Mouse (Mus musculus): Measurements from ENCODE around the gene Gm7358. TPM values are rescaled to one million over a fixed set of nuclear protein-coding genes. Genes with fewer than 3 reads are reported as not detected.
A peak's percentile ranks its signal among the peaks of the same experiment; 100 is the strongest.
"Not testable (repeated sequence)": the region's sequence is repeated elsewhere in the genome, so short reads cannot be mapped to it uniquely, and the experiment has no call there.

Gene Gm7358
- not detected for total RNA-seq (2021)
- polyA plus RNA-seq (2012; rRNA removed), result not detected in 2 replicates
- long read RNA-seq, result 0 reads

DNA sequence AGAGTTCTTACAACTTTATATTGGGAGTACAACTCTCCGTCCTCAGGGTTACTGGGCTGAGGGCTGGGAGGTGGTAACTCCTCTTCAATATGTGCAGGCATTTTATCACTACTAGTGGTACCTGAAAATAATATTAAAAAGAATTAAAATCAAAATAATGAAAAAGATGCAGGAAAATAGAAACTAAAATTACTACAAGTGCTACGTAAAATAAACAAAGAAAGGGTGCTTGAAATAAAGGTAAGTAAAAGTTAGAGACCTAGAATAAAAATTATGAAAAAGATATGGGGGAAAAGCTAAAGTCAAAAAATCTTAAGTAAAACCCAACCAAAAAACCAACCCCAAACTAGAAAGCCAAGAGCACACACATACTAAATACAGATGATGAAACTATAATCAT is at the start of gene Gm7358:
Gene Gm7358, minus strand, starts transcription at position 101 of the 400 bp plus-strand sequence.
- H3K4me3 ChIP-seq; H3K27me3 ChIP-seq (ENCODE audit: control insufficient read depth, insufficient read depth, low read length); H3K27ac ChIP-seq; H3K36me3 ChIP-seq (ENCODE audit: control insufficient read depth, insufficient read depth, low read length); H3K4me1 ChIP-seq (ENCODE audit: control insufficient read depth, insufficient read depth, low read length); H3K9ac ChIP-seq (ENCODE audit: low read depth, low read length); DNase-seq; H3K79me2 ChIP-seq (replicated peaks; ENCODE audit: control insufficient read depth, insufficient read depth, low read length); intact Hi-C loops (cut with DNase I): not testable (repeated sequence)
- WGBS, result 88% methylated on average over 1 of the region's 2 CpGs

DNA sequence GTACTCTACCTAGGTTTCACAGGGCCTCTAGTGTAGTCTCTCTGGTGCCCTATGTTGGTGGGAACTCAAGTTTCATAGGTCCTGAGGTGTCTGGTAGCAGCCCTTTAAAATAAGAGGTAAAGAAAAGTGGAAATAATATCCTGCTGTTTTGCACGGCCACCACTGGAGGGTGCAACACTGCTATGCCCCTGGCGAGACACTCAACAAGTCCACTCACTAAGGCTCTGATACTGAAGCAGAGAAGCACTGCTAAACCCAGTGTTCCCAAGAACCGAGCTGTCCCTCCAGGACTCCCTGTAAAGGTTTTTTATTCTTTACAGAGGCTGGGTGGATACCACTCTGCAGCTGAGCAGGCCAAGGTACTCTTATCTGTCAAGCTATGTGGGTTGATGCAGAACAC is 43.7 kb upstream of the Gm7358 start:
- H3K4me3 ChIP-seq; H3K79me2 ChIP-seq (replicated peaks; ENCODE audit: control insufficient read depth, insufficient read depth, low read length); DNase-seq; H3K27ac ChIP-seq; H3K27me3 ChIP-seq (ENCODE audit: control insufficient read depth, insufficient read depth, low read length); H3K9ac ChIP-seq (ENCODE audit: low read depth, low read length); H3K36me3 ChIP-seq (ENCODE audit: control insufficient read depth, insufficient read depth, low read length); H3K4me1 ChIP-seq (ENCODE audit: control insufficient read depth, insufficient read depth, low read length): not testable (repeated sequence)
- WGBS, result 26% methylated on average over 3 of the region's 3 CpGs
- intact Hi-C loops (cut with DNase I), result loop anchor here (5.0 kb wide), 1 partner anchor 251 kb away; no protein-coding TSS in a partner anchor
- TF ChIP-seq CTCF (IDR thresholded peaks at IDR 0.05), result peak; percentile 54

DNA sequence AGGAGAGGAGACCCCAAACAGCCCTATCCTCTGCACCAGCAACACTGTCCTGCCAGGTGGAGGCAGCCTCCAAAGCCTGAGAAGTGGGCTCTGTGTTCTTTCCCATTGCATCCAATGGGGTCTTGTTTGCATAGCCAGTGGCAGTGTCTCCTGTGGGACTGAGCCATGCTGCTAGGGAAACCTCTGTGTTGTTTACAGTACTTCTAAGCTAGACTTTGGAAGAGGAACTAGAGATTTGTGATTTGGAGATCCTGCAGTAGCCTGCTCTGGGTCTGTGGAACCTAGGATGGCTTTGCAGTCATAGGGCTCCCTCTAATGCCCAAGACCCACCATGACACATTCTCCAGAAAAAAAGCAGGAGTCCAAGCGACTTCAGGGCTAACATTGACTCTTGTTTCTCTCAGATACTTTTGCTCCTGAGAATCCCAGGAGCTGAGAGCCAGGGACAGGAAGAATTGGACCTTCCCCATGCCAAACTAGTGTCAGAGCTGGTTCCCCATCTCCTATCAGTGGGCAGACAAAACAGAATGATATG is 42.2 kb upstream of the Gm7358 start:
- H3K27me3 ChIP-seq (ENCODE audit: control insufficient read depth, insufficient read depth, low read length); H3K79me2 ChIP-seq (replicated peaks; ENCODE audit: control insufficient read depth, insufficient read depth, low read length); DNase-seq; H3K9ac ChIP-seq (ENCODE audit: low read depth, low read length); H3K27ac ChIP-seq; H3K4me3 ChIP-seq; H3K4me1 ChIP-seq (ENCODE audit: control insufficient read depth, insufficient read depth, low read length); H3K36me3 ChIP-seq (ENCODE audit: control insufficient read depth, insufficient read depth, low read length): not testable (repeated sequence)
- intact Hi-C loops (cut with DNase I), result loop anchor here (5.0 kb wide), 1 partner anchor 249 kb away; no protein-coding TSS in a partner anchor
- peak; percentile 55 for TF ChIP-seq CTCF (IDR thresholded peaks at IDR 0.05)
- 20% methylated on average over 1 of the region's 1 CpGs for WGBS

DNA sequence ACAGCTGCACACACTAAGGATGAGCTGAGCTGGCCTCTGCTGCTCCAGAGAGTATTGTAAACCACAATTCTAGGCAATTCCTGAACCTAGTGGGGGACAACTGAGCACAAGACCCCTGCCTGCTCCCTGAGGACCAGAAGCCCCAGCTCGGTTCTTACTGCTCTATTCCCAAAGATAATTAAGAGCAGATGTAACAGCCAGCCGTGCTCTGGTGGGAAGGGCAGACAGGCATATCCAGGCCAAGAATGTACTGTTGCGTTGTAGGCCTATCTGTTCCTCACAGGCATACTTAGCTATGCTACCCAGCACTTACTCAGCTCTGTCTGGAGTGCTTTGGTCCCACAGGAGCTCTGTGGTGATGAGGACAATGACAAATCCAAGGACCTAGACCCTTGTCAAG is 40.6 kb upstream of the Gm7358 start:
- H3K79me2 ChIP-seq (replicated peaks; ENCODE audit: control insufficient read depth, insufficient read depth, low read length); H3K27ac ChIP-seq; H3K27me3 ChIP-seq (ENCODE audit: control insufficient read depth, insufficient read depth, low read length); H3K9ac ChIP-seq (ENCODE audit: low read depth, low read length); DNase-seq; H3K4me3 ChIP-seq; H3K36me3 ChIP-seq (ENCODE audit: control insufficient read depth, insufficient read depth, low read length); H3K4me1 ChIP-seq (ENCODE audit: control insufficient read depth, insufficient read depth, low read length): not testable (repeated sequence)
- intact Hi-C loops (cut with DNase I), result loop anchor here (5.0 kb wide), 1 partner anchor 248 kb away; no protein-coding TSS in a partner anchor
- 45% methylated on average over 3 of the region's 3 CpGs for WGBS

DNA sequence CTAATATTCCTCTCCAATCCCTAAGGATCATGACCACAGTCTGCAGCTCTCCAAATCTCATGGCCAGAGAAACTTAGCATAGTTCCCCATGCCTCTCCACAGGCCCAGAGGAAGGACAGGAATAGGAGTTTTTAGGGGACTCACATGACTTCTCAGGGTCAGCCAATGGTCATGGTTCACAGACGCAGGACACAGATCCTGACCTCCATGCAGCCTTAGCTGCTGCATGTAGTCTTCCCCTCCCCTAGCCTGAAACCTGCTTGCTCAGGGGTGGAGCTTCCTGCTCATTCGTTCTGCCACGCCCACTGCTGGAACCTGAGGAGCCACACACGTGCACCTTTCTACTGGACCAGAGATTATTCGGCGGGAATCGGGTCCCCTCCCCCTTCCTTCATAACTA is 34.8 kb upstream of the Gm7358 start:
- H3K27ac ChIP-seq; H3K4me1 ChIP-seq (ENCODE audit: control insufficient read depth, insufficient read depth, low read length); H3K27me3 ChIP-seq (ENCODE audit: control insufficient read depth, insufficient read depth, low read length); DNase-seq; intact Hi-C loops (cut with DNase I); H3K79me2 ChIP-seq (replicated peaks; ENCODE audit: control insufficient read depth, insufficient read depth, low read length); H3K9ac ChIP-seq (ENCODE audit: low read depth, low read length); H3K4me3 ChIP-seq; H3K36me3 ChIP-seq (ENCODE audit: control insufficient read depth, insufficient read depth, low read length): not testable (repeated sequence)
- WGBS, result 30% methylated on average over 3 of the region's 7 CpGs

DNA sequence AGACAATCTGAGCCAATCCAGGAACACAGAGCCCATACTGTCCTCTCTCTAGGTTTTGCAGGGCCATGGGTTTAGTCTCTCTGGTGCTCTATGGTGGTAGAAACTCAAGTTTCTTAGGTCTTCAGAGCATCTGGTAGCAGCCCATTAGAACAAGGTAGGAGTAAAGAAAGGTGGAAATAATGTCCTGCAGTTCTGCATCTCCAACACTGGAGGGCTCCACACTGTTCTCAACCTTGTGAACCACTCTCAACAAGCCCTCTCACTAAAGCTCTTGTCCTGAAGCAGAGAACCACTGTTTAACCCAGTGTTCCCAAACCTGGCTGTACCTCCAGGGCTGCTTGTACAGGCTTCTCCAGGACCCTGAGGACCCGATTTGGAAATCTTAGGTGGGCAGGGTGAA is 27.3 kb upstream of the Gm7358 start:
- H3K27me3 ChIP-seq (ENCODE audit: control insufficient read depth, insufficient read depth, low read length); DNase-seq; H3K4me1 ChIP-seq (ENCODE audit: control insufficient read depth, insufficient read depth, low read length); H3K36me3 ChIP-seq (ENCODE audit: control insufficient read depth, insufficient read depth, low read length); intact Hi-C loops (cut with DNase I); H3K27ac ChIP-seq; H3K79me2 ChIP-seq (replicated peaks; ENCODE audit: control insufficient read depth, insufficient read depth, low read length); H3K9ac ChIP-seq (ENCODE audit: low read depth, low read length); H3K4me3 ChIP-seq: not testable (repeated sequence)
- TF ChIP-seq CTCF (IDR thresholded peaks at IDR 0.05), result peak; percentile 61
- WGBS, result 0% methylated on average over 1 of the region's 1 CpGs

DNA sequence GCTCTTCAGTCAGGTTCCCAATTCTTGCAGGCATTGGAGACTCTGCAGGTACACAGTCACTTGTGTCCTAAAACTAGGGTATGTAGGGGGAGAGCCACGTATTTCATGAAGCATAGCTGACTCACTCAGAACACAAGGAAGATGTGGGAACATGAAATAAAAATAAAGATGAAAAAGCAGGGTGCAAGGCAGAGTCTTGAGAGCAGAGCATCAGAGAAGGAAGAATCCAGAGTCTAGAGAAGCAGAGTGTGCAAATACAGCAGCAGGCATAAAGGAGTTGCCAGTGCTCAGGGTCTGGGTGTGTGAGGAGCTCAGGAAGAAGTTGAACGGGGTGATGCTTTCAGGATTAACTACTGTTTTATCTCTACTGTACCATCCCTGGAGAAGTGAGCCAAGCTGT is 17.5 kb downstream of the Gm7358 start:
- DNase-seq; intact Hi-C loops (cut with DNase I); H3K27me3 ChIP-seq (ENCODE audit: control insufficient read depth, insufficient read depth, low read length); H3K27ac ChIP-seq; H3K36me3 ChIP-seq (ENCODE audit: control insufficient read depth, insufficient read depth, low read length); H3K9ac ChIP-seq (ENCODE audit: low read depth, low read length); H3K79me2 ChIP-seq (replicated peaks; ENCODE audit: control insufficient read depth, insufficient read depth, low read length); H3K4me1 ChIP-seq (ENCODE audit: control insufficient read depth, insufficient read depth, low read length); H3K4me3 ChIP-seq: not testable (repeated sequence)
- WGBS, result 50% methylated on average over 1 of the region's 2 CpGs

DNA sequence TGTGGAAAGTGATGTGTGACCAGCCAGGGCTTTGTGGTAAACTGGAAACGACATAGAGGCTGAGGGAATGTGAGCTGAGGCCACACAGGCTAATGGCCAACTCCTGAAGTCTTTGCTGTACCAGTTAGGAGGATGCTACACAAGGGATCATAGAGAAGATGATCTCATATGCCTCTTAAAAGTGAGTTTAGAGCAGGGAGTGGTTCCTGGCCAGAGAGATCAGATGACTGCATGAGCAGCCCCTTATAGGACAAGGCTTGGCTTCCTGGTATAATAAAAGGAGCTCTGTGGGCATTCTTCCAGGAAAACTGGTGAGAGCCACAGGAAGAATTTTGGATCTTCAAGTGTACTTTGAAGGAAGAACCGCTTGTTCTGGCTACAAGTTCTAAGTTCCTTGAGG is 22.3 kb downstream of the Gm7358 start:
- H3K79me2 ChIP-seq (replicated peaks; ENCODE audit: control insufficient read depth, insufficient read depth, low read length); H3K36me3 ChIP-seq (ENCODE audit: control insufficient read depth, insufficient read depth, low read length); H3K27ac ChIP-seq; intact Hi-C loops (cut with DNase I); H3K4me3 ChIP-seq; H3K9ac ChIP-seq (ENCODE audit: low read depth, low read length); DNase-seq; H3K4me1 ChIP-seq (ENCODE audit: control insufficient read depth, insufficient read depth, low read length); H3K27me3 ChIP-seq (ENCODE audit: control insufficient read depth, insufficient read depth, low read length): not testable (repeated sequence)
- 31% methylated on average over 1 of the region's 2 CpGs for WGBS

DNA sequence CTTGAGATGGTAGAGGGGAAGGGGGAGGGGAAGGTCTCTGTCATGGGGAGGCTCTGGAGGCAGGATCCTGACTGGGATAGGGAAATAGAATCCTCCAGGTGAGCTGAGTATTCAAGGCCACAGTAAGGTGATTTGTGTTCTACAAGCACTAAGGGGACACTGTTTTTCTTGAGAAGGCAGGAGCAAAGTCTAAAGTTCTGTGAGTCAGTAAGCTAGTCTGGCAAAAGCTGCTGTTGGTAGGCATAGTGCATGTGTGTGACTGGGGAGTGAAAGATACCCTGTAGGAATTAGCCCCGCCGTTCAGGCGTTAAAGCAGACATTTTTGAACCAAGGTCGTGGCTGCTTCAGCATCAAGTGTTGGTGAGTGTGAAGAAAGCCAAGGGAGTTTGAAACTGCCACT is 23.2 kb downstream of the Gm7358 start:
- WGBS, result 80% methylated on average over 1 of the region's 4 CpGs
- H3K9ac ChIP-seq (ENCODE audit: low read depth, low read length); intact Hi-C loops (cut with DNase I): not testable (repeated sequence)

More for the DNA sequence above, 23.2 kb downstream of the Gm7358 start:
- not testable (repeated sequence) for H3K27ac ChIP-seq; H3K4me1 ChIP-seq (ENCODE audit: control insufficient read depth, insufficient read depth, low read length); H3K27me3 ChIP-seq (ENCODE audit: control insufficient read depth, insufficient read depth, low read length); H3K4me3 ChIP-seq; DNase-seq; H3K79me2 ChIP-seq (replicated peaks; ENCODE audit: control insufficient read depth, insufficient read depth, low read length); H3K36me3 ChIP-seq (ENCODE audit: control insufficient read depth, insufficient read depth, low read length)

Measured in heart, adult 2 months (tissue).